Mouse (Mus musculus) CH12F3 (cell line): Measurements from ENCODE around the gene Spg20.

Experiments used
- in situ Hi-C: fragments of 300-500 bp; cut with MboI; formaldehyde crosslinking; loops from 2 replicates; pipeline ENCODE4 v1.14.3; 2020; ENCODE audit warnings: low sequenced_read_pairs

The Spg20 gene

DNA sequence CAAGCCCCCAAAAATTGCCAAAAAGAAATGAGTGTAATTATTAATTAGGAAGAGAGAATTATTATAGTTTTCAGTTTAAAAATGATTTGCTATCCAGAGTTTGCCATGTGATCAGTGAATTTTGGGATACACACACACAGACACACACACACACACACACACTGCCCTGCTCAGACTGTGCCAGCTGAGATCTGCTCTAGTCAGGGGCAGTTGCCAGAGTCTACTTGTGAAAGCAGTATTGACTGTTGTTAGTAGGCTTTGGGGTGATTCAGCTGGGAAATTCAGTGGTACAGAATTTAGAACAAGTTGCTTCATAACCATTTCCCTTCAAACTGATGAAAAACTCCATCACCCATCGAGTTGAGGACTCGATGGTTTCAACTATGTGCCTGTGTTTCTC lies 35.2 kb downstream of the Spg20 start:
- in situ Hi-C loops, result no loop called here

DNA sequence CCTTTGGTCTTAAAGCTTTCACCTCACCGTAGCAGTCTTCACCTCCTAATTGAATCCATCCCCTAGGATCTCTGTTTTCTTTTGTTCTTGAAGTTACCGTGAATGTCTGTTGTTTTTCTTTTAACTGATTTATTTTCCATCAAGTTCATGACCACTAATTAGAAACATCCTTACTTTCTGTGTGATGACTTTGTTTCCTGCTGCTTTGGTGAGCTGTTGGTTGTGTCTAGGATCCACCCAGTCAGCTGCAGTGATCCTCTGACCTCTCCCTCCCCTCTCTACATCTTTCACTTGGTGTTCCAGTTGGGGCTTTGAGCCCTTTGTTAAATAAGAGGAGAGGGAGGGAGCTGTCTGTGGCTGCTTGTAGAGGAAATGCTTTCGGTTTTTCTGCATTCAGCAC lies 36.2 kb downstream of the Spg20 start:
- in situ Hi-C loops, result no loop called here

DNA sequence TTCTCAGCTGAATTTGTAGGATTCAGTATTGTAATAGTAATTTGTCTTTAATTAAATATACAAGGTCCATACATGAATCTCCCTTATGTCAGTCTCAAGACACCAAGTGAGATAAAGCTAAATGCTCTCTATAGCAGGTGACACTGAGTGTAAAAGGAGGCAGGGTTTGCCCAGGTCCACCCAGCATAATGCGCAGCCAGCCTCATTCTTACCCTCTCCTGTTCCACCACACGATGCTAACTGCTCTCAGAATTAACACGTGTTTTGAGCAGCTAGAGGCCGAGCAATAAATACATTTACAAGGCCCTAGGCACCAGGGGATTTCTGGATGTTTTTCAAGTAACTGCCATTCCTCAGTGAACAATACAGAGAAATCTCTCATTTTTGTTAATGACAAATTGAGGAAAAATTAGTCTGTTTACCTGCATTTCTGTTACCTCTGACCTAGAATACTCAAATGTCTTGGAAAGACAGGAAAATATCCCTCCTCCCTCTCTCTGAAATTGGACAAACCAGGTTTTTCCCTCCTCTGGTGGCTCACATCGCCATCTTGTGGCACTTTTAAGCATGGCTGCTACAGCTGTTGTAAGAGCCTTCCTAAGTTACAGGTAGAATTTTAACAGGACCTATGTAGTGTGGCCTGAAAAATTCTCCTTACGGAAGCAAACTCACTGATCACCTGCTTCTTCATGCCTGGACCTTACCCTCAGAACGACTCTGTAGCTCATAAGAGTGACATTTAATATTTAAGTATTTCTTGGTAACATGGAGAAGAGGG lies 39.9 kb downstream of the Spg20 start:
- in situ Hi-C loops, result no loop called here

GRCm38 (mm10) chr3:55152673-55153334 lies 40.9 kb downstream of the Spg20 start:
- in situ Hi-C loops, result no loop called here

- in situ Hi-C loops, result no loop called here
These were observed 42.3 kb downstream of the Spg20 start for GRCm38 (mm10) chr3:55154163-55154562.

- in situ Hi-C loops, result no loop called here
These were observed 45.5 kb downstream of the Spg20 start for GRCm38 (mm10) chr3:55157413-55157812.

- in situ Hi-C loops, result no loop called here
These were observed 49.2 kb downstream of the Spg20 start for GRCm38 (mm10) chr3:55161144-55161543.

DNA sequence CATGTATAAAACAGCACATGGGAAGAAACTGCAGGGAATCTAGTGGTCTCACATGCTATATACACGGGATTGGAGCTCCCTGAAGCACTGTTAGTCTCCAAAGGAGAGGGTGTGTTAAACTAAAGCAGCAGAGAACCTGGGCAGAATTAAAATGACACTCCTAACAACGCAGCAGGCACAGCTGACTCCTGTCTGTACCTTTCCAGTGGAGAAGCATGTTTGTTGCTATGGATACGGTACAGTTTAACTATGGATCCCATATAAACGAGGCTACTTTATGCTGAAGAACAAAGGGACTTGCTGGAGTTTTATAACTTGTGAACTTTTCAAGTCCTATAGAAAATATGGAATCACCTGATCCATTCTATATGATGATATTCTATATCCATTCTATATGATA lies 51.6 kb downstream of the Spg20 start:
- in situ Hi-C loops, result no loop called here

- in situ Hi-C loops, result no loop called here
These were observed 60.6 kb downstream of the Spg20 start for GRCm38 (mm10) chr3:55172478-55172877.

- in situ Hi-C loops, result no loop called here
These were observed 65.4 kb downstream of the Spg20 start for GRCm38 (mm10) chr3:55177271-55177670.

GRCm38 (mm10) chr3:55181766-55182165 lies 69.9 kb downstream of the Spg20 start, which contains the start of gene Sohlh2:
Gene Sohlh2 (plus strand): TSS chr3:55182028.
- in situ Hi-C loops, result no loop called here
